Mouse (Mus musculus): ENCODE data around the gene Slc39a2.
"Not testable (repeated sequence)": the region's sequence is repeated elsewhere in the genome, so short reads cannot be mapped to it uniquely, and the experiment has no call there.

Gene Slc39a2

DNA sequence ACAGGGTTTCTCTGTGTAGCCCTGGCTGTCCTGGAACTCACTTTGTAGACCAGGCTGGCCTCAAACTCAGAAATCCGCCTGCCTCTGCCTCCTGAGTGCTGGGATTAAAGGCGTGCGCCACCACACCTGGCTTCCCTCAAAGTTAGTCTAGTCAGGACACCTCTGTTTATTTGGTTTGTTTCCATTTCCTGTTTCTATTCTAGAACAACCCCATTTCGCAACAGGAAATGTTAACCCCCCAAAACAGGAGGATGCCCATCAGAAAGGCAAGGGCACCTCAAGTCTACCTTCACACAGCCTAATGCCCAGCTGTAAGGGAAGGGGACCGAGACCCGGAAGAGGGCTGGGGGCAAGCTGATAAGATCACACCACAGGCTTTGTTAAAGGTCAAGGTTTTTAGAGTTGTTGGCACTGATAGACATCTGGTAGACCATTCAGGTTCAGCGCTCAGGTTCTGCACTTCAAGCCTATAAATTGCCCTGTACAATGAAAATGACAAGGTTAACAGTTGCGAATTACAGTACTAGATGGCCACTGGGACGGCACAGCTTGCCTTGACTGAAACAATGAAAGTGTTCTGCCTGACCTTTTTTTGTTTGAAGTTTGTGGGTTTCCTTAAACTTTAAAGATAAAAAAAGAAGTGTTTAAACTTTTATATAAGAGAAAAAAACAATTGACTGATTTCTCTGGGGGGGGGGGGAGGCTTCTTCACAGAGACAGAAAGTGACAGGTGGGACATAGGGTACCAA is at the start of gene Slc39a2:
Slc39a2 (plus strand) TSS at position 699 of the 749 bp plus-strand sequence.
- no peak for DNase-seq (ENCODE audit: low read depth, low spot score)

DNA sequence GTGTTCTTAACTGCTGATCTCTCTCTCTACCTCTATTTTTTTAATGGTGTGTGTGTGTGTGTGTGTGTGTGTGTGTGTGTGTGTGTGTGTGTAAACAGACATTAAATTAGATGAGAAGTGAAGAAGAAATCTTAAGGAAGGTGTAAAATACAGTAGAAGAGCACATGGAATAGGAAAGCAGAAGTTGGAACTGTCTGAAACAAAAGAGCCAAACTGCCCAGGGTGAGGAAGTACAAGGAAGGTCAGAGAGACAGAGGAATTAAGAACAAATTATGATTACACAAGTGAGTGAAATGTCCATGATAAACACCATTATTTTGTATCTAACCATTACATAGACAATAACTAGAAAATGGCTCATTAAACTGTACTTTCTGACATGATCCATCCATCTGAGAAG is 48.8 kb upstream of the Slc39a2 start:
- DNase-seq (ENCODE audit: low read depth, low spot score), result no peak

DNA sequence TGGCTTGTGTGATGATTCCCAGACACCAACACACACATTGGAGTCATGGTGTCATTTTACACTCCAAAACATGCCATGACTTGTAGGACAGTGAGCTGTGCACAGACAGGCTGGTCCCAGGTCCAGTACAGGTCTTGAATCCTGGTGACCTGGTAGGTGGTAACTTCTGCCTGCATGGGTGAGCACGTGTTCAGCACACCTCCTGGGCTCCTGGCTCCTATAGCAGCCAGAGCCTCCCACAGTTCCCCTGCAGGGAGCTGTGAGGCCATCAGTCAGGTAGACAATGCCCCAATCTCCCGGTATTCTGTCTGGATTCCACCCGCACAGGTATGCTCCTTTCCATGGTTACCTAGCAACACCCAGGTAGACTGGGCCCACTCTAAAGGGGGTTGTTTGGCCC is 46.1 kb upstream of the Slc39a2 start:
- no peak for DNase-seq (ENCODE audit: low read depth, low spot score)

DNA sequence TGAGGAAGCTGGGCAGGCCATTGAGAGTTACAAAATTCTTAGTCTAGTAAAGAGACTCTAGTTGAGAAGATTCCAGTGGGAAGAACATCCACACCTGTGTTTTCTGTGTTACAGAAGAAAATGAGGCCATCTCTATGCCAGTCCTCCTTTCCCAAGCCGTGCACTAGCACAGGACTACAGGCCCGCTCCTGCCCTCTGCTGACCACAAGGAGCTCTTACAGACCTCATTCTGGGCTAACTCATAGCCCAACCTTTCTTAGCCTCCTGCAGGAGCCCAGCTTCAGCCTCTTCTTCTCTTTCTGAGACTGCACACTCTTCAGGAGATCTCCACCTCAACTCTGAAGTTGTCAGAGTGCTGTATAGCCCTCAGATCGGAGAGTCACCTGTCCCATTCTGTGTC is 41.7 kb upstream of the Slc39a2 start:
- DNase-seq (ENCODE audit: low read depth, low spot score), result not testable (repeated sequence)

DNA sequence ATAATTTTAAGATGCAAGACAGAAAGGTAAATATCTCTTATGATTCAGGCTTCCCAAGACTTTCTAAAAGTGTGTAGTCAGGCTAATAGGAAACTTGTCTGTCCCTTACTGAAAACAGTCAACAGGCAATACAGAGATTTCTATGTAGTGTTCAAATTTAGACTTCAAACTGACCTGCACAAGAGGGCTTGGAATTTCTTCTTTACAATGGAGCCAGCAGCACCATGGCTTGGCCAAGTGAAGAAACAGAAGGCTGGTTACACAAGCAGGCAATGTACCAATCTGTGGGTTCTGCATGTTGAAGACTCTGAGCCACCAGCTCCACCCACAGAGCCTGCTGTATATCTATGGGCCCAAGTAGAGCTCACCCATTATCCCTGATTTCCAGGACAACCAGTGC is 39.3 kb upstream of the Slc39a2 start, which contains the start of gene Ear6:
Ear6 (plus strand) TSS at position 301 of the 400 bp plus-strand sequence.
- DNase-seq (ENCODE audit: low read depth, low spot score), result no peak

DNA sequence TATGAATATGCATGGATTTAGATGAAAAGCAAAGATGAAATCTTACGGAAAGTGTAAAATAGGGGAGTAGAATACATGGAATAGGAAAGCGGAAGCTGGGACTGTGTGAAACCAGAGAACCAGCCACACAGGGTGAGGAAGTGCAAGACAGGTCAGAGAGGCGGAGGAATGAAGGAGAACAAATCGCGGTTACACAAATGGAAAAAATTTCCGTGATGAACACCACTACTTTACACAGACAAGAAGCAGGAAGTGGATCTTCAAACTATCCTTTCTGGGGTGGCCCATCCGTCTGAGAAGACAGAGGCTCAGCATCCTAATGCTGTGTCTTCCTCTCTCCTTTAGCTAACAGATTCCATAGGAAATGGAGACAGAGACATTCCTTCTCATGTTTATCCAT is 37.4 kb upstream of the Slc39a2 start:
- DNase-seq (ENCODE audit: low read depth, low spot score), result not testable (repeated sequence)

DNA sequence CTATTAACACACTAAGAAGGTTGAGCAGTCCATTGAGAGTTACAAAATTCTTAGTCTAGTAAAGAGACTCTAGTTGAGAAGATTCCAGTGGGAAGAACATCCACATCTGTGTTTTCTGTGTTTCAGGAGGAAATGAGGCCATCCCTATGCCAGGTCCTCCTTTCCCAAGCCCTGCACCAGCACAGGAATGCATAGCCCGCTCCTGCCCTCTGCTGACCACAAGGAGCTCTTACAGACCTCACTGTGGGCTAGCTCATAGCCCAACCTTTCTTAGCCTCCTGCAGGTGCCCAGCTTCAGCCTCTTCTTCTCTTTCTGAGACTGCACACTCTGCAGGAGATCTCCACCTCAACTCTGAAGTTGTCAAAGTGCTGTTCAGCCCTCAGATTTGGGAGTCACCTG is 29.1 kb upstream of the Slc39a2 start:
- not testable (repeated sequence) for DNase-seq (ENCODE audit: low read depth, low spot score)

DNA sequence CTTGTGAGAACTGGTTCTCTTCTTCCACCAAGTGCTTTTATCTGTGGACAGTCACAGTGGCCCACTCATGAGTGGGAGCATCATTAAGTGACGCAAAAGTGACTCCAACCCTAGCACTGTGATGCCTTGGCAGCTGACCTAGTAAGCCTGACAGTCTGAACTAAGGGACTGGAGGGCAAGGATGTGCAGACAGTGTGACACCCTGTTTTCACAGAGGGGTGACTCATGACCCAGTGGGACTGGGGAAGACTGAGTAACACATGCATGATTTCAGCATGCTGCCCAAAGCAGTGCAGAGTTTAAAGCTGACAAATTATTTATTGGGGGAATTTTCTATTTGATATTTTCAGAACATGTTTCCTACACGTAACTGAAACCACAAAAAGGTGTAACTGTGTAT is 21.9 kb upstream of the Slc39a2 start:
- DNase-seq (ENCODE audit: low read depth, low spot score), result no peak

DNA sequence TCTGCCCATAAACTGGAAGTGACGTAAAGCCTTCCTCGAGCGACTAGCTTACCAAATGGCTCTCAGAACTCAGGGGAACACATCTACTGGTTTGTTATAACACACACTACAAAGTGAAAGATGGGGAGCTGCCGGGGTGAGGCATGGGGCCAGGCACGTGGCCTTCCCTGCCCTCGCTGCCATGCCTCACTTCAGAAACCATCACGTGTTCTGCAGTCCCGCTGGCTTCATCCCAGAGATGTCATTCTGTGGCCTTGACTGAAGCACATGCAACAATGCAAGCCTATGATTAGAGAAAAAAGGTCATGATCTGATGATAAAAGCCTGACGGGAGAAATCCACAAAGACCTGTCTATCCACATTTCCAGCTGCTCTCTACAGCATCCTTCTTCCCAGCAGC is 20.9 kb upstream of the Slc39a2 start:
- DNase-seq (ENCODE audit: low read depth, low spot score), result no peak

DNA sequence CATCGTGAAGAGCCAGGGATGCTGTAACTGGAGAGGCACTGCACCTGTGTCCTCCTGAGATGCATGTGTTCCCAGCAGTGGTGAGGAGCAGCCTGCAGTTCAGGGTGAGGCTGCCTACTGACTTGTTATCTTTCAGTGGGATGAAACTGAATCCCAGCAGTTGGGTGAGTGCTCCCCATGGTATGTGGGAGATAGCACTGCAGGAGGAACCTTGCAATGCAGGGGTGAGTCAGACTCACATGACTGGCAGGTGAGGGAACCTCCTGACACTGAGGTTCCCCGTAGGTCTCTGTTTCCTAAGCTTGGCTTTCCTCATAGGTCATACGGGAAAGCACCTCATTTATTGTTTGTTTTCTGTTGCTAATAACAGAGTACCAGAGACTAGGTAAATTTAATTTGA is 15.2 kb upstream of the Slc39a2 start:
- no peak for DNase-seq (ENCODE audit: low read depth, low spot score)

DNA sequence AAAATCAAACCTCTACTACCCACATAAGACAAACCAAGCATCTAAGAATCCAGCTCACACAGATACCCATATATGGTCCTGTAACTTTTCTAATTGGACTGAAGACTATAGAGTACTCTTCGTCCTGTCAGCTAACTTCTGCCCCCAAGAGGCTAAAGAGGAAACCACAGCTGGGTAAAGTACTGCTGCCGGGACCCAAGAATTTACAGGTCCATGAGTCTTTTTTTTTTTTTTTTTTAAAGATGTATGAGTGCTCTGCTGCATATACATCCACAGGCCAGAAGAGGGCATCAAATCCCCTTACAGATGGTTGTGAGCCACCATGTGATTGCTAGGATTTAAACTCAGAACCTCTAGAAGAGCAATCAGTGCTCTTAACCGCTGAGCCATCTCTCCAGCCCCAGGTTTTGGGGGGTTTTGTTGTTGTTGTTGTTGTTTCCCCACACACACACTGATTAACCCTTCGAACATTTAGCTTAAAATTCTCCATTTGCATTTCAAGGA is 9.1 kb upstream of the Slc39a2 start:
- peak; percentile 37 for DNase-seq (ENCODE audit: low read depth, low spot score)

DNA sequence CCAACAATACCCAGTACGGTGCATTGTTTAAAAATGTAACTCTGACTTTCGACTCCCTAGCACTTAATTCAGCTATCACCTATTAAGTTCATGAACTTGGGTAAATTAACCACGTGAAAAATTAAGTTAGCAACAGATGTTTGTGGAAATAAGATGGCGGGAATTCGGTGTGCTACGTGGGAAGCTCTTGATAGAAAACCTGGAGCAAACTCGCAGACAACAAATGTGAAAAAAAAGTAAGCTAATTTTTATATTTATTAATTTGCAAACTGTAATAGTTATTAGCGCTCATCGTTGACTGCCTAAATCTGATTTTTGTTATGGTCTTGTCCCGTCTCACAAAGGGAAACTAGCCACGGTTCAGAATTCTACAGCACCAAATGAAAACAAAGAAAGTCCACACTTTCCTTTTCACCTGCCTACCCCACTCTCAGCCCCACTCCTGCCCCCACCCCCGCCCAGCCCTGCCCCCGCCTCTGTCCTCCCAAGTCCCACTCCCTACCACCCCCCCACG is 8.6 kb upstream of the Slc39a2 start:
- DNase-seq (ENCODE audit: low read depth, low spot score), result no peak

DNA sequence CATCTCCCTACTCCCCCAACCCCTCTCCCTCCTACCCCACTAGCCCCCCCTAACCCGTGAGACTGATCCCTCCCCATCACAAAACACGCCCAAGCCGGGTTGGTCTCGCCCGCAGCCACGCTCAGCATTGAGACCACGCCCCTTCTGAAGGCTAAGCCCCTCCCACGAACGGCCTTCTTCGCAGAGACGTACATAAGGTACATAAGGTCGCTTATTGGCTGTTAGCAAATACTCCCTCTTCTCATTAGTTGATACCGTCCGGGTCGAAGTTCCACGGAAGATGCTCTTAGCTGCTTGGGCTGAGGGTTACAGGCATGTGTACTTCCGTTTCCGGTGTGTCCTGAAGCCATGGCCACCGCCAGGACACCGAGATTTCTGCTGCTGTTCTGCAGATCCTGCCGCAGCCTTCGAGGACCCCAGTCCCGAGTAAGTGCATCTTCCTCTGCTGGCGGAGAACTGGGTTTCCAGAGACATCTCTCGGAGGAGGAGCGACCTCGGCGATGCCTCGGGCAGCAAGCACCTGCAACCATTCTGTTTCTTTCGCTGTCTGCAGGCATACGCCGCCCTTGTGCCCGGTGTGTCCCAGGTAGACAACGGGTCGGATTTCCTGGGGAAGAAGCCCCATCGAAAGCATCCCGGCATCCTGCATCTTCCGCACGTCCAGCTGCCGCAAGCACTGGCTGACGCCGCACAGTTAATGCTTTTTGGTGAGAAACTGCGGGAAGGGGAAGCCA is 7.9 kb upstream of the Slc39a2 start, which contains the start of gene Mettl17:
Mettl17 (plus strand) TSS at position 245 of the 734 bp plus-strand sequence.
- peak; percentile 91 for DNase-seq (ENCODE audit: low read depth, low spot score)

DNA sequence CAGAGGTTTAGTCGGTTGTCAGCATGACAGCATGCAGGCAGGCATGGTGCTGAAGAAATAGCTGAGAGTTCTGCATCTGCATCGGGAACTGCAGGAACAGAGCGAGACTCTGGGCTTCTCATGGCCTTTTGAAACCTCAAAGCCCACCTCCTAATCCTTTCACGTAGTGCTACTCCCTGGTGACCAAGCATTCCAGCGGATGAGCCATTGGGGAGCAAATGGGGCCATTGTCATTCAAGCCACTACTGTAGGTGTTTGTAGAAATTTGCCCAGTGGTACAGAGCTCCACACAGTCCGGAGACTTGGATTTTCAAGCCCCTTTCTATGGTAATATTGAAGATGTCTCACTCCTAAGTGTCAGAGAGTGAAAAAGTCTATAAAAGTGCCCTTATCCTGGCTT is 6.6 kb upstream of the Slc39a2 start:
- DNase-seq (ENCODE audit: low read depth, low spot score), result no peak

DNA sequence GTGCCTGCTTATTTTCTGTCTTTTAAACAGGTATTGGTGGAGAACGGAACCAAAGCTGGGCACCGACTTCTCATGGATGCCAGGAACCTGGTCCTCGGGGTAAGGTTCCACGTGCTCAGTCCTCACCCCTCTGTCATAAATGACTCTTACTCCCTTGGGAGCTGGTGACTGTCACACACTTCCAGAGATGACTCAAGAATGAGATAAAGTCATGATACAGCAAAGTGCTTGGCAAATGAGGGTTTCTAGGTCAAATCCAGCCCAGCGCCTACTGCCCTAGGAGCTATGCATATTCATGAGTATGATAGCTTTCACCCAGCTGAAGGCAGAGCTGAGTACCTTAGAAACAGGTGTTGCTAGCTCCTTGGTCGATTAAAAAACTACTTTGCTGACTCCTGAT is 2.9 kb upstream of the Slc39a2 start:
- DNase-seq (ENCODE audit: low read depth, low spot score), result no peak

DNA sequence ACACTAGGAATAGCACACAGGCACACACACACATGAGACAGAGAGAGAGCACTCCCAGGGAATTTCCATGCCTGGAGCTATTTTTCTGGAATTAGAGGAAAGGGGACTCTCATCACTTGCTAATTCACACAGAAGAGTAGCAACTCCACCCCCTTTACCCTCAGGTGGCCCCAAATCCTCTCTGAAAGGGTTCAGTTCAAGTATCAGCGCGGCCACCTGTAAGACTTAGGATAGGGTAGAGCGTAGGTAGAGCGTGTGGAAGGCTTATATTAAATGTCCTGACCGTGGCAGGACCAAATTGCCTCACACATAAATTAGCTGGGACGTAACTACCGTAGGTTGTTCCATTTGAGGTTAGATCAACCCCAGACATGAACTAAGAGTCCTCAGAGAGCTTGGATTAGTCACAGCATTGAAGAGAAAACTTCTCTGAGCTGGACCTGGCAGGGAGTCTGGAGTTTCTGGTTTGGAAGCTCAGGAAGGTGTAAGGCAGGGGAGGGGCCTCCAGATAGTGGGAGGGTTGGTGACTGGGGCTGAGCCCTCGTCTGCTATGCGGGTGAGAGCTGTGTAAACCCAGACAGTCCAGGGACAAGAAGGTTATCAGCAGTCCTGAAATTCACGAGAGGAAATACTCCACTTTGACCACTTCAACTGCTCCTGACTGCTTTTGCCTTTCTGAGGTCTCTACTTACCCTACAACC is 555 bp downstream of the Slc39a2 start:
- no peak for DNase-seq (ENCODE audit: low read depth, low spot score)

DNA sequence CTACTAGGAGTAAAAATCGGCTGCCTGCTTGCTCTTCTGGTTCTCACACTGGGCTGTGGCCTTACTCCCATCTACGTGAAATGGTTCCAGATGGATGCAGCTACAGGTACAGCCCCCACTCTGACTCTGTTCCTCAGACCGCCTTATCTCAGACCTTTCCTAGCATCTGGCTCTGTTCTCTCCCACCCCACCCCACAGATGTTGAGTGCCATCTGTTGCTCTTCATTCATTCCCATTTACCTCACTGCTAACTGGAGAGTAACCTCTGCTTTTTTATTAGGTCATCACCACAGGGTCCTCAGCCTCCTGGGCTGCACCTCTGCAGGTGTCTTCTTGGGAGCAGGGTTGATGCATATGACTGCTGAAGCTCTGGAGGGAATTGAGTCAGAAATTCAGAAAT is 1.1 kb downstream of the Slc39a2 start:
- DNase-seq (ENCODE audit: low read depth, low spot score), result no peak

DNA sequence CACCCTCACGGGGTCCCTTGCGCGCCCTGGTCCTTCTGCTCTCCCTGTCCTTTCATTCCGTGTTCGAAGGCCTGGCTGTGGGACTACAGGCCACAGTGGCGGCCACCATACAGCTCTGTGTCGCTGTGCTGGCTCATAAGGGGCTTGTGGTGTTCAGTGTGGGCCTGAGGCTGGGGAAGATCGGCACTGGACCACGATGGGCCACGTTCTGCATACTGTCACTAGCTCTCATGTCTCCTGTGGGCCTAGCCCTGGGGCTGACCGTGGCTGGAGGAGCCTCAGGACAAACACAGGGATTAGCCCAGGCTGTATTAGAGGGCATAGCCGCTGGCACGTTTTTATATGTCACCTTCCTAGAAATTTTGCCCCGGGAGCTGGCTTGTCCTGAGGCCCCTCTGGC is 2.4 kb downstream of the Slc39a2 start:
- no peak for DNase-seq (ENCODE audit: low read depth, low spot score)

DNA sequence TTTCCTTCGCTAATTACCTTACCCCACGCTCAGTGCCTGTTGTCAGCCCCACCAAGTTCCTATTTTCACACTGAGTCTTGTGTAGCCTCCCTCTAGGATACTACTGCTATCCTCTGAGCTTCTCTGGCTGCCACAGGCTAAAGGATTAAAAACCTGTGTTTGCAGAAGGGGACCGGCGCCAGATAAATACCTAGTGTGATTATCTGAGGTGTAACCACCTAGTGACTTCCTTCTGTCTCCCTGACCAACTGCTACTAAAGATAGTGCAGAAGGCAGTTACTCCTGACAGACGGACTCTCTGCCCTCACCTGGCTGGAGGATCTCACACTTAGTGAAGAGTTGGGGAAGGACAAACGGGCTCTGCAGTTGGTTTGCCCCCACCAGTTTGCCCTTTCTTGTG is 3.3 kb downstream of the Slc39a2 start:
- no peak for DNase-seq (ENCODE audit: low read depth, low spot score)

DNA sequence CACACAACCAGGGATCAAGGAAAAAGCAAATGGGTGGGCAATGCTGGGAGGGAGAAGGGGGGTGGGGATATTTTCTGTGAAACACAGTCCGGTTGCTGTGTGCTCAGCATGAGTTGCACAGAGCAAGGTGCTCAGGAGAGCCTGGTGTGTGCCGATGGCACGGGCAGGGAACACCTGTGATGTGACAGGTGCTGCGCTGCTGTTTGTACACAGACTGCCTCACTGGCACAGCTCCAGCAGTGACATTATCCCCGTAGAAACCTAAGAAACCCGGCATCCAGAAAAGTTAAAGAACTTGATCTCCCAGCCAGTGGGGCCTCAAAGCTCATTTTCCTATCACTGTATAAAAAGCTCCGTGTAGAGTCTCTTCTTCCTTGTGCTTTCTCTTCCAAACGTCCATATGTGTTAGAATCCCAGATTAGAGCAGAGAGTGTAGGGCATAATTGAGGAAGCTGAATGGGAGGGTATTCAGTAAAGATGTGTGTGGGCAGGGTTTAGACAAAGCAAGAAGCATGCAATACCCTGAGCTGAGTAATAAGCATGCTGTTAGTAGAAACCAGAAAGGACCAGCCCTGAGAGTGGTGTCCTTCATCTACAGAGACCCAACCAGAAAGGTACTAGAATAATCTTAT is 4.0 kb downstream of the Slc39a2 start:
- no peak for DNase-seq (ENCODE audit: low read depth, low spot score)

DNA sequence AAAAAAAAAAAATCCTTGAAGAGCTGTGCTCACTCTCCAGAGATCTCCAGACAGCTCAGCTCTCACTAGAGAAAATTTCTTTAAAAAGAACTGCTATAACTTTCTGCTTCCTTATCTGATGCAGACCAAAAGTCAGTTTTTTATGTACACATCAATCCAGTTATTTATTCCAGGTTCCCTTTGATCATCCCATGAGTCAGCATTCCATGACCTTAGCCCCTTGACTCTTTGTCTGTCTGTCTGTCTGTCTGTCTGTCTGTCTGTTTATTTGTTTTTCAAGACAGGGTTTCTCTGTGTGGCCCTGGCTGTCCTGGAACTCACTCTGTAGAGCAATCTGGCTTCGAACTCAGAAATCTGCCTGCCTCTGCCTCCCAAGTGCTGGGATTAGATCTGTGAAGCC is 6.7 kb downstream of the Slc39a2 start:
- no peak for DNase-seq (ENCODE audit: low read depth, low spot score)
